Comparison of ENCODE assay signal across 37 mouse cellular contexts in the genomic region with DNA sequence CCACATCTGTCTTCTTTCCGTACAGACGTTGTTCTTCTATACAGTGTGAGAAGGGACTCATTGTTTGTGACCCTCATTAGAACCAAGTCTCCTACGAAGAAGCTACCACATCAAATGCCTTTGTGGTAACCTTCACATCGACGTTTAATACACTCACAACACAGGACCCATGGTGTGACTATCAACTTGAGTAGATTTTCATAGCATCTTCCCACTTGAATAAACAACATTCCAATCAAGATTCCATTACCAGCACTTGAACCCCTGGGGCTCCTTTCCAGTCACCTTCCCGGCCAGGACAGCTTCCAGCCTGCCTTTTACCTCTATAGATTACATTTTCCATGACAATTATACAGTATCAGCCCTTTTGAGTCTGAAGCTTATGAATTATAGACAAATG. TPM values are rescaled to one million over a fixed set of nuclear protein-coding genes. Genes with fewer than 3 reads are reported as not detected.
"Had no signal": no experiment of that assay in that cellular context is flagged by ENCODE, and none has a peak within 500 bp of the region (broad histone marks: within the 10 kb centered on the region; RNA-seq: fewer than 3 reads in every experiment).

No protein-coding gene starts in this region.

- ATAC-seq: liver, embryonic 12.5 days; liver, postnatal 0 days; lung, postnatal 0 days; midbrain, embryonic 13.5 days; midbrain, embryonic 15.5 days had no signal

- H3K9ac ChIP-seq: limb, embryonic 12.5 days; limb, embryonic 13.5 days; limb, embryonic 15.5 days; liver, embryonic 12.5 days; liver, embryonic 13.5 days; liver, embryonic 14.5 days; liver, embryonic 15.5 days; liver, postnatal 0 days; lung, embryonic 14.5 days; lung, embryonic 15.5 days; midbrain, embryonic 12.5 days; midbrain, embryonic 13.5 days; midbrain, embryonic 15.5 days; neural tube, embryonic 12.5 days had no signal

- H3K4me2 ChIP-seq: limb, embryonic 12.5 days; limb, embryonic 13.5 days; limb, embryonic 15.5 days; liver, embryonic 11.5 days; liver, embryonic 12.5 days; liver, embryonic 13.5 days; liver, embryonic 15.5 days; lung, embryonic 14.5 days; lung, embryonic 15.5 days; midbrain, embryonic 12.5 days; midbrain, embryonic 13.5 days; midbrain, embryonic 15.5 days; neural tube, embryonic 12.5 days had no signal

- H3K27me3 ChIP-seq: limb, embryonic 13.5 days; limb, embryonic 15.5 days; liver, embryonic 12.5 days; liver, embryonic 13.5 days; liver, embryonic 15.5 days; lung, embryonic 15.5 days; megakaryocyte, embryonic 14.5 days; midbrain, embryonic 12.5 days; midbrain, embryonic 13.5 days; midbrain, embryonic 15.5 days; neural tube, embryonic 12.5 days had no signal

- H3K4me1 ChIP-seq: limb, embryonic 13.5 days; limb, embryonic 15.5 days; liver, embryonic 12.5 days; liver, embryonic 13.5 days; liver, embryonic 15.5 days; lung, embryonic 15.5 days; megakaryocyte, embryonic 14.5 days had no signal

- H3K9me3 ChIP-seq: limb, embryonic 10.5 days; limb, embryonic 12.5 days; limb, embryonic 13.5 days; limb, embryonic 15.5 days; liver, embryonic 12.5 days; liver, embryonic 13.5 days; liver, embryonic 15.5 days; lung, embryonic 15.5 days; midbrain, embryonic 10.5 days; midbrain, embryonic 12.5 days; midbrain, embryonic 13.5 days; midbrain, embryonic 15.5 days; neural tube, embryonic 12.5 days had no signal

- H3K36me3 ChIP-seq: limb, embryonic 10.5 days; limb, embryonic 12.5 days; limb, embryonic 13.5 days; limb, embryonic 15.5 days; liver, embryonic 12.5 days; liver, embryonic 13.5 days; liver, embryonic 15.5 days; lung, embryonic 15.5 days; midbrain, embryonic 10.5 days; midbrain, embryonic 12.5 days; midbrain, embryonic 13.5 days; midbrain, embryonic 15.5 days; neural tube, embryonic 12.5 days had no signal

- H3K4me3 ChIP-seq: left cerebral cortex, adult 2 months; limb, embryonic 10.5 days; limb, embryonic 12.5 days; limb, embryonic 13.5 days; limb, embryonic 15.5 days; liver, embryonic 12.5 days; liver, embryonic 13.5 days; liver, embryonic 15.5 days; lung, embryonic 15.5 days; megakaryocyte, embryonic 14.5 days; midbrain, embryonic 10.5 days; midbrain, embryonic 12.5 days; midbrain, embryonic 13.5 days; midbrain, embryonic 15.5 days; myocyte; neural tube, embryonic 12.5 days had no signal

- DNase-seq: left cerebral cortex, postnatal 4 days; liver; liver, embryonic 13.5 days; liver, postnatal 0 days; lung, adult 18-20 months; lung, adult 2 months; lung, embryonic 14.5 days; lung, postnatal 10 days; lung, postnatal 14 days; lung, postnatal 36 days; lung, postnatal 4 days; midbrain, embryonic 14.5 days had no signal

- H3K27ac ChIP-seq: left cerebral cortex, adult 2 months; limb, embryonic 10.5 days; limb, embryonic 12.5 days; limb, embryonic 13.5 days; limb, embryonic 15.5 days; liver, embryonic 12.5 days; liver, embryonic 13.5 days; liver, embryonic 14.5 days; liver, embryonic 15.5 days; lung, embryonic 15.5 days; macrophage; midbrain, embryonic 10.5 days; midbrain, embryonic 12.5 days; midbrain, embryonic 13.5 days; midbrain, embryonic 15.5 days; neural tube, embryonic 12.5 days had no signal

RNA-seq across cellular contexts. Expression of a gene that starts 42.3 kb away (rescaled TPM):
- total RNA-seq: liver, adult 2 months; megakaryocyte progenitor cell, adult 5-6 weeks; megakaryocyte, adult 5-6 weeks; monocyte, adult 5-6 weeks had no signal
- polyA plus RNA-seq: liver, adult 2 months; liver, embryonic 12.5 days; liver, embryonic 14.5 days; liver, embryonic 16.5 days; liver, postnatal 0 days; lung, adult 2 months; lung, embryonic 16.5 days; lung, postnatal 0 days; macrophage had no signal
